ENCODE assay signal across 15 mouse cellular contexts in genomic region chr10:120363983-120364582, GRCm38 (mm10).
DNase-seq lines count a peak whose midpoint lies in the region; ATAC-seq and TF ChIP-seq lines count a peak whose summit lies in the region.
"Had no signal": no experiment of that assay in that cellular context is flagged by ENCODE, and none has a peak within 500 bp of the region (broad histone marks: within the 10 kb centered on the region; RNA-seq: fewer than 3 reads in every experiment).

No protein-coding gene starts in this region.

- DNase-seq in heart, adult 11 months: peak; percentile 51
- DNase-seq in testis, postnatal 14 days (ENCODE audit: low spot score): no peak
- no peak for DNase-seq in liver, embryonic 11.5 days (ENCODE audit: low spot score)
- no peak for DNase-seq in adrenal gland, adult 8-10 months
- DNase-seq in left cerebral cortex, postnatal 36 days (ENCODE audit: low spot score in 2 of 2): no peak
- no peak for DNase-seq in cerebellum, adult 8-10 months
- DNase-seq: cerebellum, adult 11-12 months; forebrain, postnatal 0 days; gastrocnemius, postnatal 10 days; kidney, postnatal 14 days had no signal

- H3K4me3 ChIP-seq in heart, embryonic 12.5 days: no peak overlapping the region
- H3K4me3 ChIP-seq in testis, adult 2 months (ENCODE audit: control insufficient read depth, low read depth, low read length): peak overlapping the region; percentile 99
- peak overlapping the region; percentile 52 for H3K4me3 ChIP-seq in liver, embryonic 11.5 days (ENCODE audit: low read depth, low read length)
- H3K4me3 ChIP-seq: hindbrain, embryonic 13.5 days; myocyte had no signal

- no peak overlapping the region for H3K4me2 ChIP-seq in heart, embryonic 12.5 days
- H3K4me2 ChIP-seq in liver, embryonic 11.5 days: peak overlapping the region; percentile 24
- H3K4me2 ChIP-seq: hindbrain, embryonic 13.5 days had no signal

- 65% methylated on average over 20 of the region's 20 CpGs for WGBS in heart, embryonic 12.5 days
- 55% methylated on average over 20 of the region's 20 CpGs for WGBS in liver, embryonic 11.5 days

- intact Hi-C loops in left cerebral cortex, postnatal 36 days (cut with DNase I): no loop called here

- TF ChIP-seq CTCF in testis, adult 2 months (IDR thresholded peaks at IDR 0.05; ENCODE audit: control insufficient read depth, insufficient read depth, insufficient replicate concordance, low read depth, low read length): no peak

- H3K36me3 ChIP-seq in heart, embryonic 12.5 days: 0 out of 2 replicates have a peak, but pooled peaks cover 8% of the 10 kb centered on the region
- H3K36me3 ChIP-seq in testis, adult 2 months (ENCODE audit: control insufficient read depth, insufficient read depth, low read length): no peaks in the 10 kb centered on the region
- H3K36me3 ChIP-seq in liver, embryonic 11.5 days (ENCODE audit: control insufficient read depth, insufficient read depth, low read length): peaks cover 2% of the 10 kb centered on the region
- H3K36me3 ChIP-seq: hindbrain, embryonic 13.5 days had no signal

- 0 out of 2 replicates have a peak, but pooled peaks have one; percentile 23 for TF ChIP-seq POLR2A in testis, adult 2 months (IDR thresholded peaks at IDR 0.05; ENCODE audit: control insufficient read depth, low read depth, low read length)

- H3K27me3 ChIP-seq in heart, embryonic 12.5 days (replicated peaks): no peaks in the 10 kb centered on the region
- H3K27me3 ChIP-seq in testis, adult 2 months (ENCODE audit: control insufficient read depth, insufficient read depth, low read length): no peaks in the 10 kb centered on the region
- no peaks in the 10 kb centered on the region for H3K27me3 ChIP-seq in liver, embryonic 11.5 days (replicated peaks; ENCODE audit: control insufficient read depth, insufficient read depth, low read length)
- H3K27me3 ChIP-seq: hindbrain, embryonic 13.5 days had no signal

- no peak overlapping the region for H3K9ac ChIP-seq in heart, embryonic 12.5 days
- H3K9ac ChIP-seq in liver, embryonic 11.5 days (ENCODE audit: low read depth, low read length): peak overlapping the region; percentile 59
- H3K9ac ChIP-seq: forebrain, postnatal 0 days; hindbrain, embryonic 13.5 days had no signal

- H3K27ac ChIP-seq in heart, embryonic 12.5 days (ENCODE audit: poor library complexity, severe bottlenecking): no peak overlapping the region
- peak overlapping the region; percentile 100 for H3K27ac ChIP-seq in testis, adult 2 months (ENCODE audit: control insufficient read depth, insufficient read depth, low read depth, low read length)
- peak overlapping the region; percentile 42; the same call in 1 of the 2 replicates for H3K27ac ChIP-seq in liver, embryonic 11.5 days (ENCODE audit: low read depth, low read length)
- H3K27ac ChIP-seq: hindbrain, embryonic 13.5 days; macrophage had no signal

- no peak for ATAC-seq in heart, embryonic 12.5 days (ENCODE audit: insufficient number of reproducible peaks, low FRiP score)
- peak; percentile 68 for ATAC-seq in liver, embryonic 11.5 days (replicated peaks; ENCODE audit: low FRiP score)
- ATAC-seq: forebrain, postnatal 0 days had no signal

- H3K9me3 ChIP-seq in heart, embryonic 12.5 days (replicated peaks): no peaks in the 10 kb centered on the region
- no peaks in the 10 kb centered on the region for H3K9me3 ChIP-seq in liver, embryonic 11.5 days (ENCODE audit: control insufficient read depth, low read length)
- H3K9me3 ChIP-seq: hindbrain, embryonic 13.5 days had no signal

- H3K4me1 ChIP-seq in heart, embryonic 12.5 days (replicated peaks): no peaks in the 10 kb centered on the region; the same call in 1 of the 2 replicates
- peaks cover 3% of the 10 kb centered on the region for H3K4me1 ChIP-seq in testis, adult 2 months (ENCODE audit: control insufficient read depth, insufficient read depth, low read length)
- peaks cover 19% of the 10 kb centered on the region for H3K4me1 ChIP-seq in liver, embryonic 11.5 days (replicated peaks; ENCODE audit: control insufficient read depth, insufficient read depth, low read length)
